Comparison of ENCODE assay signal across 8 mouse cellular contexts in genomic region chr5:116289897-116290296, GRCm38 (mm10). TPM values are rescaled to one million over a fixed set of nuclear protein-coding genes. Genes with fewer than 3 reads are reported as not detected.
DNase-seq lines count a peak whose midpoint lies in the region; ATAC-seq lines count a peak whose summit lies in the region.

No protein-coding gene starts in this region.

- H3K4me2 ChIP-seq in heart, embryonic 11.5 days: peak overlapping the region; percentile 64
- H3K4me2 ChIP-seq in embryonic facial prominence, embryonic 13.5 days: peak overlapping the region; percentile 54
- H3K4me2 ChIP-seq in limb, embryonic 11.5 days (ENCODE audit: low read depth, severe bottlenecking): peak overlapping the region; percentile 30; the same call in 1 of the 2 replicates
- H3K4me2 ChIP-seq in midbrain, embryonic 16.5 days (ENCODE audit: low read length): peak overlapping the region; percentile 29

- DNase-seq in heart, adult 8-10 months (ENCODE audit: low spot score): no peak
- peak; percentile 30 for DNase-seq in limb, embryonic 11.5 days (ENCODE audit: low spot score)
- DNase-seq in left cerebral cortex, adult 9 months (ENCODE audit: low spot score in 2 of 2): no peak
- DNase-seq in frontal cortex, adult 2 months (ENCODE audit: extremely low spot score in 1 of 2, low spot score in 1 of 2): no peak
- no peak for DNase-seq in left cerebral cortex, postnatal 4 days

- peak overlapping the region; percentile 32 for H3K4me3 ChIP-seq in heart, embryonic 11.5 days (ENCODE audit: low read depth, low read length)
- H3K4me3 ChIP-seq in embryonic facial prominence, embryonic 13.5 days: peak overlapping the region; percentile 6
- H3K4me3 ChIP-seq in limb, embryonic 11.5 days (ENCODE audit: low read depth, low read length): no peak overlapping the region
- H3K4me3 ChIP-seq in midbrain, embryonic 16.5 days (ENCODE audit: low read depth, low read length): no peak overlapping the region

- intact Hi-C loops in left cerebral cortex, postnatal 4 days (cut with DNase I): no loop called here

- 0 out of 2 replicates have a peak, but pooled peaks have one; percentile 42 for ATAC-seq in heart, embryonic 11.5 days (replicated peaks; ENCODE audit: insufficient number of reproducible peaks, low FRiP score, low TSS enrichment)
- no peak for ATAC-seq in embryonic facial prominence, embryonic 13.5 days (ENCODE audit: insufficient number of reproducible peaks, insufficient read depth, low FRiP score, low TSS enrichment, low read depth)
- ATAC-seq in limb, embryonic 11.5 days (ENCODE audit: insufficient number of reproducible peaks, low FRiP score, low TSS enrichment, low read depth): no peak
- ATAC-seq in midbrain, embryonic 16.5 days: peak; percentile 48

- H3K4me1 ChIP-seq in heart, embryonic 11.5 days (ENCODE audit: control insufficient read depth, insufficient read depth, low read length): peaks cover 4% of the 10 kb centered on the region; the same call in 1 of the 2 replicates
- H3K4me1 ChIP-seq in embryonic facial prominence, embryonic 13.5 days: peaks cover 27% of the 10 kb centered on the region
- peaks cover 10% of the 10 kb centered on the region for H3K4me1 ChIP-seq in limb, embryonic 11.5 days (ENCODE audit: control insufficient read depth, insufficient read depth, low read length)
- peaks cover 13% of the 10 kb centered on the region for H3K4me1 ChIP-seq in midbrain, embryonic 16.5 days (ENCODE audit: control insufficient read depth, insufficient read depth, low read length)

- peak overlapping the region; percentile 15; the same call in 1 of the 2 replicates for H3K27ac ChIP-seq in heart, embryonic 11.5 days (ENCODE audit: low read depth, low read length)
- H3K27ac ChIP-seq in embryonic facial prominence, embryonic 13.5 days: no peak overlapping the region
- H3K27ac ChIP-seq in limb, embryonic 11.5 days (replicated peaks; ENCODE audit: low read depth, low read length): no peak overlapping the region
- no peak overlapping the region for H3K27ac ChIP-seq in midbrain, embryonic 16.5 days (ENCODE audit: low read length)

- no peaks in the 10 kb centered on the region for H3K27me3 ChIP-seq in heart, embryonic 11.5 days (ENCODE audit: control insufficient read depth, insufficient read depth, low read length)
- H3K27me3 ChIP-seq in embryonic facial prominence, embryonic 13.5 days: peaks cover 5% of the 10 kb centered on the region; the same call in 1 of the 2 replicates
- H3K27me3 ChIP-seq in limb, embryonic 11.5 days (ENCODE audit: control insufficient read depth, insufficient read depth, low read length): no peaks in the 10 kb centered on the region
- H3K27me3 ChIP-seq in midbrain, embryonic 16.5 days (ENCODE audit: control insufficient read depth, insufficient read depth, low read depth, low read length): no peaks in the 10 kb centered on the region

- H3K9me3 ChIP-seq in heart, embryonic 11.5 days (replicated peaks; ENCODE audit: control insufficient read depth, low read length): no peaks in the 10 kb centered on the region
- no peaks in the 10 kb centered on the region for H3K9me3 ChIP-seq in embryonic facial prominence, embryonic 13.5 days
- no peaks in the 10 kb centered on the region for H3K9me3 ChIP-seq in limb, embryonic 11.5 days (ENCODE audit: control insufficient read depth, low read length)
- no peaks in the 10 kb centered on the region for H3K9me3 ChIP-seq in midbrain, embryonic 16.5 days (replicated peaks; ENCODE audit: control insufficient read depth, low read length, poor library complexity, severe bottlenecking)

- H3K36me3 ChIP-seq in heart, embryonic 11.5 days (ENCODE audit: control insufficient read depth, insufficient read depth, low read length): no peaks in the 10 kb centered on the region
- no peaks in the 10 kb centered on the region for H3K36me3 ChIP-seq in embryonic facial prominence, embryonic 13.5 days
- no peaks in the 10 kb centered on the region for H3K36me3 ChIP-seq in limb, embryonic 11.5 days (ENCODE audit: control insufficient read depth, insufficient read depth, low read length)
- no peaks in the 10 kb centered on the region for H3K36me3 ChIP-seq in midbrain, embryonic 16.5 days (ENCODE audit: control insufficient read depth, insufficient read depth, low read length)

- H3K9ac ChIP-seq in heart, embryonic 11.5 days (ENCODE audit: low read depth, low read length): 0 out of 2 replicates have a peak overlapping the region, but pooled peaks have one; percentile 16
- no peak overlapping the region for H3K9ac ChIP-seq in embryonic facial prominence, embryonic 13.5 days
- H3K9ac ChIP-seq in limb, embryonic 11.5 days (ENCODE audit: low read length): no peak overlapping the region
- H3K9ac ChIP-seq in midbrain, embryonic 16.5 days (ENCODE audit: low read depth, low read length): no peak overlapping the region

- WGBS in heart, embryonic 11.5 days (ENCODE audit: insufficient replicate concordance): 10% methylated on average over 9 of the region's 9 CpGs
- 8% methylated on average over 9 of the region's 9 CpGs for WGBS in embryonic facial prominence, embryonic 13.5 days
- WGBS in limb, embryonic 11.5 days: 7% methylated on average over 9 of the region's 9 CpGs
- 2% methylated on average over 9 of the region's 9 CpGs for WGBS in midbrain, embryonic 16.5 days

RNA-seq across cellular contexts. Expression of gene Ccdc60, which starts 1.1 kb away (rescaled TPM):
- polyA plus RNA-seq in heart, embryonic 11.5 days (2014; fragmentation: Nextera tagmentation; extraction: Ambion mirVana): 0.93 and 0.94 TPM in 2 replicates
- total RNA-seq in heart, adult 8-10 months (2022): not detected
- 0.94 and 1.3 TPM in 2 replicates for polyA plus RNA-seq in embryonic facial prominence, embryonic 13.5 days (2015; fragmentation: Nextera tagmentation; extraction: Ambion mirVana)
- polyA plus RNA-seq in limb, embryonic 11.5 days (2014; fragmentation: Nextera tagmentation; extraction: Ambion mirVana): 1.3 and 1.5 TPM in 2 replicates
- 2.7 and 3.1 TPM in 2 replicates for polyA plus RNA-seq in midbrain, embryonic 16.5 days (2015; fragmentation: Nextera tagmentation; extraction: Ambion mirVana)
- 0.60 and 0.67 TPM in 2 replicates for polyA plus RNA-seq in frontal cortex, adult 2 months (2012; rRNA removed)
- under 1 TPM; 0.42 to 0.44 TPM for total RNA-seq in left cerebral cortex, postnatal 4 days (2021)

Comparison
In these comparisons a context has a peak if more than half of its experiments do, and no peak if none do; other contexts are left out.
1. ATAC-seq: peak in heart, embryonic 11.5 days (single experiment) and midbrain, embryonic 16.5 days (single experiment); none in embryonic facial prominence, embryonic 13.5 days (single experiment) and limb, embryonic 11.5 days (single experiment).
2. H3K4me3 ChIP-seq: peak in heart, embryonic 11.5 days (single experiment) and embryonic facial prominence, embryonic 13.5 days (single experiment); none in limb, embryonic 11.5 days (single experiment) and midbrain, embryonic 16.5 days (single experiment).
3. Peak in every context shown above with its lines, with median percentiles within 50 percentile points of each other: H3K4me2 ChIP-seq.